ENCODE assay signal across 8 mouse cellular contexts in the genomic region with DNA sequence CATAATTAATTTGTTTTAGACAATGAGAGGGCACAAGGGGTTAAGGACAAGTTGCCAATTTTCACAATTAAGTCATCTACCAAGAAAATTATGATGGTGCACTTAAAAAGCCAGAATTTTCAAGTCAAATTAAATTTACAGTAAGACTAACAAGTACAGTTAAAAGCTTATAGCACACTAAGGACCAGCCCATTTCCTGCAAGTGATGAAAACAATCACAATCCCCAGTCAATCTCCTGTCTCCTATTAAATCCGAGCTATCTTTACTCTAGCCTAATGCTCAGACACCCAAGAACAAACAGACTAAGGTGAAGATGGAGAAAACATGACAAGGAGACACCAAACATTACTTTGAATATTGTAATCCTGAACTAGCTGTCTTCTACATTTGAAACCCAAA. TPM values are rescaled to one million over a fixed set of nuclear protein-coding genes. Genes with fewer than 3 reads are reported as not detected.
DNase-seq lines count a peak whose midpoint lies in the region; ATAC-seq and TF ChIP-seq lines count a peak whose summit lies in the region.

No protein-coding gene starts in this region.

- WGBS in liver, adult 2 months, result 4% methylated on average over 1 of the region's 1 CpGs
- 23% methylated on average over 1 of the region's 1 CpGs for WGBS in limb, embryonic 10.5 days
- WGBS in neural tube, embryonic 13.5 days, result 2% methylated on average over 1 of the region's 1 CpGs

- H3K79me2 ChIP-seq in liver, adult 2 months (ENCODE audit: control insufficient read depth, insufficient read depth, low read length), result peaks cover 13% of the 10 kb centered on the region; the same call in 1 of the 2 replicates

- TF ChIP-seq POLR2A in liver, adult 2 months (IDR thresholded peaks at IDR 0.05; ENCODE audit: extremely low read depth, insufficient read depth, low read length), result no peak
- TF ChIP-seq POLR2A in embryonic fibroblast, embryonic 13.5 days (IDR thresholded peaks at IDR 0.05; ENCODE audit: low read depth, low read length), result no peak

- peak overlapping the region; percentile 11; the same call in 1 of the 2 replicates for H3K4me3 ChIP-seq in liver, adult 2 months (ENCODE audit: insufficient read depth, low read depth, low read length)
- peak overlapping the region; percentile 40; the same call in 1 of the 2 replicates for H3K4me3 ChIP-seq in embryonic fibroblast, embryonic 13.5 days (ENCODE audit: insufficient read depth, low read length)
- H3K4me3 ChIP-seq in limb, embryonic 10.5 days, result peak overlapping the region; percentile 92
- H3K4me3 ChIP-seq in neural tube, embryonic 13.5 days, result peak overlapping the region; percentile 94

- H3K4me1 ChIP-seq in liver, adult 2 months (ENCODE audit: control insufficient read depth, insufficient read depth, low read length), result peaks cover 20% of the 10 kb centered on the region
- no peaks in the 10 kb centered on the region; the same call in 1 of the 2 replicates for H3K4me1 ChIP-seq in embryonic fibroblast, embryonic 13.5 days (ENCODE audit: control insufficient read depth, insufficient read depth, low read length)
- peaks cover 16% of the 10 kb centered on the region for H3K4me1 ChIP-seq in limb, embryonic 10.5 days
- peaks cover 33% of the 10 kb centered on the region for H3K4me1 ChIP-seq in neural tube, embryonic 13.5 days (replicated peaks)

- no peaks in the 10 kb centered on the region for H3K9me3 ChIP-seq in limb, embryonic 10.5 days (replicated peaks)
- no peaks in the 10 kb centered on the region for H3K9me3 ChIP-seq in neural tube, embryonic 13.5 days

- H3K9ac ChIP-seq in liver, adult 2 months (ENCODE audit: low read depth, low read length), result no peak overlapping the region
- peak overlapping the region; percentile 72 for H3K9ac ChIP-seq in neural tube, embryonic 13.5 days

- no peak for TF ChIP-seq CTCF in liver, adult 2 months (IDR thresholded peaks at IDR 0.05; ENCODE audit: low read depth, low read length)
- TF ChIP-seq CTCF in embryonic fibroblast, embryonic 13.5 days (IDR thresholded peaks at IDR 0.05; ENCODE audit: borderline replicate concordance, insufficient read depth, low read length), result no peak

- H3K4me2 ChIP-seq in neural tube, embryonic 13.5 days, result peak overlapping the region; percentile 68

- H3K27ac ChIP-seq in liver, adult 2 months (replicated peaks; ENCODE audit: insufficient read depth, low read depth, low read length), result no peak overlapping the region
- no peak overlapping the region; the same call in 1 of the 2 replicates for H3K27ac ChIP-seq in embryonic fibroblast, embryonic 13.5 days (ENCODE audit: insufficient read depth, low read length)
- no peak overlapping the region for H3K27ac ChIP-seq in limb, embryonic 10.5 days
- H3K27ac ChIP-seq in neural tube, embryonic 13.5 days (replicated peaks), result peak overlapping the region; percentile 72

- intact Hi-C loops in left cerebral cortex, postnatal 36 days (cut with DNase I), result loop anchor here (2.0 to 10.0 kb wide), 9 partner anchors 76 to 1656 kb away; no protein-coding TSS in a partner anchor

- no peak for DNase-seq in liver, adult 2 months (ENCODE audit: extremely low read depth, low read depth, low spot score)
- DNase-seq in liver, result no peak
- no peak for DNase-seq in limb, embryonic 10.5 days (ENCODE audit: low spot score)
- DNase-seq in embryo, embryonic 10 days (ENCODE audit: low spot score), result no peak
- no peak for DNase-seq in left cerebral cortex, postnatal 36 days (ENCODE audit: low spot score in 2 of 2)

- H3K27me3 ChIP-seq in liver, adult 2 months (ENCODE audit: control insufficient read depth, insufficient read depth, low read length), result no peaks in the 10 kb centered on the region
- no peaks in the 10 kb centered on the region for H3K27me3 ChIP-seq in limb, embryonic 10.5 days (ENCODE audit: low read depth, poor library complexity, severe bottlenecking)
- H3K27me3 ChIP-seq in neural tube, embryonic 13.5 days, result no peaks in the 10 kb centered on the region

- no peak for ATAC-seq in neural tube, embryonic 13.5 days (ENCODE audit: low read depth)
- no peak for ATAC-seq in megakaryocyte progenitor cell, adult 5-6 weeks (replicated peaks; ENCODE audit: poor library complexity)

- no peaks in the 10 kb centered on the region for H3K36me3 ChIP-seq in liver, adult 2 months (ENCODE audit: control insufficient read depth, insufficient read depth, low read length)
- no peaks in the 10 kb centered on the region for H3K36me3 ChIP-seq in limb, embryonic 10.5 days
- no peaks in the 10 kb centered on the region for H3K36me3 ChIP-seq in neural tube, embryonic 13.5 days

RNA-seq across cellular contexts. Expression of a gene that starts 3.2 kb away (rescaled TPM):
- 30.4 and 33.1 TPM in 2 replicates for total RNA-seq in liver, adult 2 months (2014; rRNA removed)
- 52.4 and 58.7 TPM in 2 replicates for polyA plus RNA-seq in liver, adult 2 months (2012; rRNA removed)
- polyA plus RNA-seq in embryonic fibroblast, embryonic 13.5 days (2011; ENCODE audit: insufficient read length, low read depth, missing spikeins), result 216 and 252 TPM in 2 replicates
- 23.9 and 24.2 TPM in 2 replicates for polyA plus RNA-seq in limb, embryonic 10.5 days (2016; fragmentation: Nextera tagmentation; extraction: Ambion mirVana)
- 45.6 and 48.1 TPM in 2 replicates for polyA plus RNA-seq in neural tube, embryonic 13.5 days (2015; fragmentation: Nextera tagmentation; extraction: Ambion mirVana)
- 157 and 168 TPM in 2 replicates for total RNA-seq in megakaryocyte progenitor cell, adult 5-6 weeks (2015)
- 53.9 and 58.1 TPM in 2 replicates for total RNA-seq in megakaryocyte progenitor cell, adult 5-6 weeks (2017)
- total RNA-seq in left cerebral cortex, postnatal 36 days (2021), result 100 to 1,000 TPM; 333 to 359 TPM

Comparison
In these comparisons a context has a peak if more than half of its experiments do, and no peak if none do; other contexts are left out.
1. H3K4me3 ChIP-seq: peak in every context shown above with its lines; median percentile 94 in neural tube, embryonic 13.5 days; 92 in limb, embryonic 10.5 days; 40 in embryonic fibroblast, embryonic 13.5 days; 11 in liver, adult 2 months.